Mouse (Mus musculus) G1E (cell line): ENCODE data around the gene Fam110a. TPM values are rescaled to one million over a fixed set of nuclear protein-coding genes. Genes with fewer than 3 reads are reported as not detected.

ENCODE experiments used
- ATAC-seq: 2 replicates; pipeline ENCODE4 v1.8.0; 2016; ENCODE audit warnings: mild to moderate bottlenecking; ENCODE audit not compliant: insufficient number of reproducible peaks, poor library complexity, low FRiP score, severe bottlenecking; ENCODE audit errors: extremely low read depth
- DNase-seq: peaks from one replicate; pipeline ENCODE4 v3.0.0; 2012; ENCODE audit warnings: low spot score
- H3K27me3 ChIP-seq: 2 replicates; pipeline ENCODE4 v1.6.1; 2012; ENCODE audit warnings: mild to moderate bottlenecking, low read length, inconsistent platforms; ENCODE audit not compliant: insufficient read depth
- H3K36me3 ChIP-seq: replicated peaks from 2 replicates; pipeline ENCODE3; 2012; ENCODE audit warnings: mild to moderate bottlenecking, inconsistent platforms
- H3K4me1 ChIP-seq: 2 replicates; pipeline ENCODE4 v1.6.1; 2012; ENCODE audit warnings: low read depth, low read length, inconsistent platforms, mixed read lengths; ENCODE audit not compliant: insufficient read depth
- H3K4me3 ChIP-seq: 2 replicates; pipeline ENCODE4 v1.5.1; 2012; ENCODE audit warnings: low read depth, mild to moderate bottlenecking, inconsistent platforms, low read length, moderate library complexity, mixed read lengths
- H3K9me3 ChIP-seq: replicated peaks from 2 replicates; pipeline ENCODE4 v1.6.1; 2012; ENCODE audit warnings: inconsistent platforms
- CTCF ChIP-seq: IDR thresholded peaks from 2 replicates; pipeline ENCODE4 v1.5.1; 2012; ENCODE audit warnings: low read depth, low read length, inconsistent platforms, mixed read lengths
- GATA1 ChIP-seq: IDR thresholded peaks from 2 replicates; pipeline ENCODE4 v1.6.1; 2012; ENCODE audit warnings: borderline replicate concordance, low read length, inconsistent platforms, mixed read lengths
- GATA2 ChIP-seq: IDR thresholded peaks from 2 replicates; pipeline ENCODE4 v1.6.1; 2012; ENCODE audit warnings: low read depth, low read length, inconsistent platforms, borderline replicate concordance
- POLR2AphosphoS5 ChIP-seq: IDR thresholded peaks from 2 replicates; pipeline ENCODE4 v1.6.1; 2012; ENCODE audit warnings: low read depth, low read length, inconsistent platforms; ENCODE audit not compliant: insufficient replicate concordance
- TAL1 ChIP-seq: conservative IDR thresholded peaks from 2 replicates; pipeline ENCODE4 v1.6.1; 2012; ENCODE audit warnings: low read depth, low read length, inconsistent platforms, mixed read lengths
- polyA plus RNA-seq: library from polyadenylated mRNA; stranded (reverse); fragments of >175 nt; gene quantifications from 2 replicates; pipeline ENCODE4 v1.2.3, GENCODE M21; 2012
- total RNA-seq, 2 experiments: library from RNA; stranded (forward) in 1 of 2; stranded (reverse) in 1 of 2; fragments of 200-1000 nt in 1 of 2; fragments of >200 nt in 1 of 2; fragmentation: Nextera tagmentation in 1 of 2; gene quantifications; 2 replicates each; pipeline ENCODE4 v1.2.3; 2014 to 2017

The Fam110a gene
- total and polyA plus RNA-seq, 3 experiments: 3.8 to 24.7 (median 5.2) TPM

DNA sequence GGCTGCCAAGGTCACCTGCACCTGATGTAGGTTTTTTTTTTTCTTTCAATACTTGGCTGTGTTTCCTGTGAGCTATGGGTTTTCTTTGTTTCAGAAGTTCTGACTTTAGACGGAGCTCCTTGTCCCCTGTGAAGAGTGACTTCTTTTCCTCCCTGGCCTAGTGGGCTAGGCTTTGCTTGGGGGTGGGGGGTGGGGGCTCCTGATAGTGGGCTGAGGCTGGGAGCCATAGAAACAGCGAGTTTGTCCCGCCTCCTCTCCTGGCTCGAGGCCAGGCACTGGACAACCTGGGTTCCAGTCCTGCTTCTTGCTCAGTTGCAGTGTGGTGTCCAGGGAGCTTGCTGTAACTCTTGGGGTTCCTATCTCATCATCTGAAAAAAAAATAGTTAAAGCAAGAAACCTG, 36.0 kb upstream of the Fam110a start:
- H3K9me3 ChIP-seq: no peaks in the 10 kb centered on the region
- no peaks in the 10 kb centered on the region for H3K27me3 ChIP-seq
- no peak for TF ChIP-seq GATA2
- TF ChIP-seq CTCF: no peak
- TF ChIP-seq GATA1: no peak
- no peak for TF ChIP-seq TAL1
- no peak for TF ChIP-seq POLR2AphosphoS5
- H3K4me3 ChIP-seq: no peak overlapping the region
- ATAC-seq (no peak), DNase-seq (no peak)
- no peaks in the 10 kb centered on the region for H3K36me3 ChIP-seq
- 0 out of 2 replicates have a peak, but pooled peaks cover 4% of the 10 kb centered on the region for H3K4me1 ChIP-seq

DNA sequence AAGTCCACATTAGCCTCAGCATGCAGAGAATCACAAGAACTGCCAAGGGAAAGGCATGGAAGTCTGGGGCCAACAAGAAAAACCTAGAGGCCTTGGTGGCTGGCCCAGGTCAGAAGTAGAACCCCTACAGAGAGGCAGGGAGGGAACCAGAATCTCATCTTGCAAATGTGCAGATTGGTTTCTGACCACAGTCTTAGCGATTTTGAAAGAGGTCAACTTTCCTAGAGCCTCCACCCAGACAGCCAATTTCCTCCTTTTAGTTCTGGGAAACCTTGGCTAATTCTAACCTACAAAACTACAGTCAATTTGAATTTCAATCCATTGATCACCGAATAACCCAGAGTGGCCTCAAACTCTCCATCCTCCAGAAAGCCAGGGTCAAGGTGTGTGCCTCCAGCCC, 32.7 kb upstream of the Fam110a start:
- ATAC-seq (no peak), DNase-seq (no peak)
- no peak for TF ChIP-seq GATA2
- no peak for TF ChIP-seq POLR2AphosphoS5
- no peak for TF ChIP-seq TAL1
- TF ChIP-seq CTCF: no peak
- no peak for TF ChIP-seq GATA1
- no peak overlapping the region for H3K4me3 ChIP-seq
- H3K27me3 ChIP-seq: peaks cover 3% of the 10 kb centered on the region; the same call in 1 of the 2 replicates
- H3K36me3 ChIP-seq: no peaks in the 10 kb centered on the region
- no peaks in the 10 kb centered on the region for H3K9me3 ChIP-seq
- no peaks in the 10 kb centered on the region for H3K4me1 ChIP-seq

DNA sequence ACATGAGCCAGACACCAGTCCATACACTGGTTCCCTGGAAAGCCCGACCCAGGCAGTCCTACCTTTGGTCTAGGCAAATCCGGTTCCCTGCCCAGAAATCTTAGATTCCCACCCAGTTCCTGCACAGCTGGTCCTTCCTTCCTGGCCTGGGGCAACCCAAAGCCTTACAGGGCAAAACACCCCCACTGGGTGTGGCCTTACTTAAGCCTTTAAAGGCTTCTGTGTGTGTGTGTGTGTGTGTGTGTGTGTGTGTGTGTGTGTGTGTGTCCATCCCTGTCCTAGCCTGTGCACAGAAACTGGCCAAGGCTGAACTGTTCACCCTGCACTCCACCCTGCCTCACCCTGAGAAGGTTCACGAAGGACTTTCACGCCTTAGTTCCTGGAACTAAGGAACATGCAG, 32.2 kb upstream of the Fam110a start:
- DNase-seq (no peak), ATAC-seq (no peak)
- Histone ChIP-seq H3K9me3 (no peaks in the 10 kb centered on the region), H3K4me1 (no peaks in the 10 kb centered on the region), H3K27me3 (peaks cover 4% of the 10 kb centered on the region; the same call in 1 of the 2 replicates), H3K36me3 (no peaks in the 10 kb centered on the region), H3K4me3 (no peak overlapping the region)
- TF ChIP-seq CTCF: no peak
- no peak for TF ChIP-seq TAL1
- no peak for TF ChIP-seq GATA1
- TF ChIP-seq GATA2: no peak
- no peak for TF ChIP-seq POLR2AphosphoS5

DNA sequence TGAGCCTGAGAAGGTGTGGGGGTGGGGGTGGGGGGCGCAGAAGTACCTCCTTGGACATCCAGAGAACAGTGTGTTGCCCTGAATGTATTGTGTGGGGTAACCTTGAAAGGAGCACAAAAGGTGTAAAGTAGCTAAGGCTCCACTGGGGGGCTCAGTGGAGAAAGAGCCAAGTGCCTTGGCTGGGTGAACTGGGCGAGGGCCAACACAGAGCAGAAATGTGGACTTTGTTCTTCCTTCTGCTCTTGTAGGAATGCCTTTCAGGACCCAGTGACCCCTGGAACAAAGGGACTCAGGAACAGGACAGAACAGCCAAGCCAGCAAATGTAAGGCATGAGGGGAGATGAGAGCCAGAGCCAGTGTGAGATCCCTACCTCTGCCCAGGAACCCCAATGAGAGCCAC, 31.7 kb upstream of the Fam110a start:
- TF ChIP-seq POLR2AphosphoS5 (no peak), TAL1 (no peak), GATA2 (no peak), CTCF (no peak), GATA1 (no peak)
- H3K4me3 ChIP-seq: no peak overlapping the region

DNA sequence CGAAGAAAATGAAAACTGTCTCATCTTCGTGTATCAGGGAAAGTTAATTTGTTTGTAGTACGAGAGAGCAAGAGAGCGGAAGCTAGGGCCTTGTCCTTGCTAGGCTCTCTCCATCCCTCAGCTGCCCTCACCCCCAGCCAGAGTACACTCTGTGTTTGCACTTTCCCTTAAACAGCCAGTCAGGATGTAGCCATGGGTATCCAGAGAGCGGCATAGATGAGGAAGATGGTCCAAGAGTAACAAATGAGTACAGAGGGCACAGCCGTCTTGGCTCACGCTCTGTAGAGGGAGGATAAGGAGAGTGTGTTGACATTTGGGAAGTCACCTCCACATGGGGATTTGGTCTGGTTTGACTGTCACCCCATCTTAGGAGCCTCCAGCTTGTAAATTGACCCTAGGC, 30.6 kb upstream of the Fam110a start:
- TF ChIP-seq CTCF (no peak), TAL1 (no peak), GATA2 (no peak), GATA1 (no peak), POLR2AphosphoS5 (no peak)
- ATAC-seq: no peak
- H3K27me3 ChIP-seq: peaks cover 8% of the 10 kb centered on the region; the same call in 1 of the 2 replicates
- no peak for DNase-seq
- no peaks in the 10 kb centered on the region for H3K9me3 ChIP-seq
- no peaks in the 10 kb centered on the region for H3K4me1 ChIP-seq
- no peak overlapping the region for H3K4me3 ChIP-seq
- H3K36me3 ChIP-seq: no peaks in the 10 kb centered on the region

More for the DNA sequence above, 31.7 kb upstream of the Fam110a start:
- no peak for ATAC-seq
- peaks cover 7% of the 10 kb centered on the region; the same call in 1 of the 2 replicates for H3K27me3 ChIP-seq
- no peaks in the 10 kb centered on the region for H3K4me1 ChIP-seq
- H3K36me3 ChIP-seq: no peaks in the 10 kb centered on the region
- no peak for DNase-seq
- H3K9me3 ChIP-seq: no peaks in the 10 kb centered on the region

DNA sequence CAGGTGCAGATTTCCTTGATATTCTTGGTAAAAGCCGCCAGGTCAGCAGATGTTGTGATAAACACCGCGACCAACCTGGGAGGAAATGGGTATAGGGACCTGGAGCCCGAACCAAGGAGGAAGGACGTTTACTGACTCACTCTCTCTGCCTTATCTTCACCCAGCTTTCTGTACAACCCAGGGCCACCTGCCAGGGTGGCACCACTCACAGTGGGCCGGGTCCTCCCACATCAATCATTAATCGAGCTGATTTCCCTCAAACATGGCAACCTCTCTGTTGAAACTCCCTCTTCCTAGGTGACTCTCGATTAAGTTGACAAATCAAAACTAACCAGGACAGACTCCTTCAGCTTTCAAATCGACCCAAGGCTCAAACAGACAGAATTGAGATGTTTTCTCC, 30.2 kb upstream of the Fam110a start:
- Histone ChIP-seq H3K9me3 (no peaks in the 10 kb centered on the region), H3K4me1 (no peaks in the 10 kb centered on the region), H3K4me3 (no peak overlapping the region), H3K27me3 (peaks cover 12% of the 10 kb centered on the region; the same call in 1 of the 2 replicates), H3K36me3 (no peaks in the 10 kb centered on the region)
- ATAC-seq (no peak), DNase-seq (no peak)
- no peak for TF ChIP-seq GATA1
- no peak for TF ChIP-seq POLR2AphosphoS5
- TF ChIP-seq CTCF: no peak

DNA sequence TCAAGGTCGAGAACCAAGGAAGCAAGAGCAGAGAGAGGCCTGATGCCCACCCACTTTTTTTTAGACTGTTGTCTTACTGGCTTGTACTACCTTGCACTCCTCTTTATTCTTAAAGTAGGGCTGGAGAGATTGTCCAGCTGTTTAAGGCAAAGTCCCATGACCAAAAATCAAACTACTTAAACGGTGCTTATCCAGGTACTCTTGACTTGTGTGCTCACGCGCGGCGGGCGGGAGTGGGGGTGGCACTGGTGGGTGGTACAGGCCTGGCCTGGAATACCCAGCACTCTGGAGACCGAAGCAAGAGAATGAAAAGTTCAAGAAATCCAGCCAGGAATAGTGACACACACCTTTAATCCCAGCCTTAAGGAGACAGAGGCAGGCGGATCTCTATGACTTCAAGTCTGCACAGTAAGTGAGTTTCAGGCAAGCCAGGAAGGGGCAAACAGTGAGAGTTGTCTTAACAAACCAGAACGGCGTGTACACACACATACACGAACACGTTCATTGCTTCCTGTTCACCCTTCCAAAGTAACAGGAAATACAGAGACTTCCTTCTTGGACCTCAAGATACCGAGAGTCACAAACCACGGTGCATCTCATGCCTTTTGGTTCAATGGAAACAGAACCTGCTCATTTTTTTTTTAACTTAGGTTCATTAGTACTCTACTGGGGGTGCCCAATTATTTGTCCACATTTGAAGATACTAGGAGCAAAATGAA, 29.2 kb upstream of the Fam110a start:
- ATAC-seq (no peak), DNase-seq (no peak)
- H3K27me3 ChIP-seq: peaks cover 14% of the 10 kb centered on the region; the same call in 1 of the 2 replicates
- H3K36me3 ChIP-seq: no peaks in the 10 kb centered on the region
- no peaks in the 10 kb centered on the region for H3K4me1 ChIP-seq
- no peak for TF ChIP-seq POLR2AphosphoS5
- TF ChIP-seq CTCF: no peak
- TF ChIP-seq TAL1: no peak
- no peak for TF ChIP-seq GATA2
- TF ChIP-seq GATA1: no peak
- no peak overlapping the region for H3K4me3 ChIP-seq
- H3K9me3 ChIP-seq: no peaks in the 10 kb centered on the region
